Mouse (Mus musculus) intestine, embryonic 16.5 days (tissue): ENCODE data around the gene Alox12b. TPM values are rescaled to one million over a fixed set of nuclear protein-coding genes. Genes with fewer than 3 reads are reported as not detected.

Experiments used
- ATAC-seq: fragments of 200-750 bp; cut with Nextera tagmentation; 2 replicates; pipeline ENCODE4 v1.8.0; 2017; ENCODE audit warnings: moderate TSS enrichment, moderate library complexity
- H3K27ac ChIP-seq: fragments of 300-500 bp; sonication (generic); 2 replicates; pipeline ENCODE4 v1.5.1; 2014; ENCODE audit warnings: mild to moderate bottlenecking, low read length
- H3K27me3 ChIP-seq: fragments of 300-500 bp; sonication (generic); replicated peaks from 2 replicates; pipeline ENCODE4 v1.6.1; 2014; ENCODE audit warnings: low read length, control low read depth, mixed read lengths; ENCODE audit not compliant: control insufficient read depth, insufficient read depth
- H3K36me3 ChIP-seq: fragments of 300-500 bp; sonication (generic); 2 replicates; pipeline ENCODE4 v1.6.1; 2014; ENCODE audit warnings: low read length, control low read depth; ENCODE audit not compliant: control insufficient read depth, insufficient read depth
- H3K4me1 ChIP-seq: fragments of 300-500 bp; sonication (generic); 2 replicates; pipeline ENCODE4 v1.6.1; 2014; ENCODE audit warnings: low read length, control low read depth, mixed read lengths; ENCODE audit not compliant: control insufficient read depth, insufficient read depth
- H3K4me2 ChIP-seq: fragments of 300-500 bp; sonication (generic); 2 replicates; pipeline ENCODE4 v1.6.1; 2014; ENCODE audit warnings: low read depth, low read length, control low read depth
- H3K4me3 ChIP-seq: fragments of 300-500 bp; sonication (generic); 2 replicates; pipeline ENCODE4 v1.5.1; 2014; ENCODE audit warnings: mild to moderate bottlenecking, low read length
- H3K9ac ChIP-seq: fragments of 300-500 bp; sonication (generic); 2 replicates; pipeline ENCODE4 v1.6.1; 2014; ENCODE audit warnings: low read depth, low read length
- H3K9me3 ChIP-seq: fragments of 300-500 bp; sonication (generic); 2 replicates; pipeline ENCODE4 v1.6.1; 2016; ENCODE audit warnings: low read length, control low read depth; ENCODE audit not compliant: control insufficient read depth
- WGBS: fragments of 180-500 bp; shearing (Covaris S2); extraction: QIAGEN DNeasy Blood & Tissue Kit; methylation state at CpG from one replicate; pipeline ENCODE4 v1.1.7; 2014; 5-methylcytosine and 5-hydroxymethylcytosine counted together
- polyA plus RNA-seq: library from polyadenylated mRNA; unstranded; fragments of >200 nt; fragmentation: Nextera tagmentation; extraction: Ambion mirVana; gene quantifications from 2 replicates; pipeline ENCODE4 v1.2.1, GENCODE M21; 2015

The Alox12b gene
- polyA plus RNA-seq, 1 experiment from 2014 or later, result 0.38 TPM

DNA sequence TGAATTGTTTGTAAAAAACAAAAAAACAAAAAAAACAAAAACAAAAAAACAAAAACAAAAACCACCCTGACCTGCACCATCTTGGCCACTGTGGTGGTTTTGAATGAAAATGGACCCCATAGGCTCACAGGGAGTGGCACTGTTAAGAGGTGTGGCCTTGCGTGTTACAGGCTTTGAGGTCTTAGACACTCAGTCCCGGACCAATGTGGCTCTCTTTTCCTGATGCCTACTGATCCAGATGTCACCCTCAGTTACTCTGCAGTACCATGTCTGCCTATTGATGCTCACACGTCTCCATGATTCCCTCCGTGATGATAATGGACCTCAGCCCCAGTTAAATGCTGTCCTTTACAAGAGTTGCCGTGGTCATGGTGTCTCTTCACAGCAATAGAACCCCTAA, 60.6 kb downstream of the Alox12b start:
- ATAC-seq, result no peak
- Histone ChIP-seq H3K4me1 (no peaks in the 10 kb centered on the region), H3K27me3 (no peaks in the 10 kb centered on the region), H3K4me3 (no peak overlapping the region), H3K9me3 (no peaks in the 10 kb centered on the region), H3K27ac (no peak overlapping the region), H3K36me3 (no peaks in the 10 kb centered on the region), H3K4me2 (no peak overlapping the region), H3K9ac (no peak overlapping the region)
- 90% methylated on average over 5 of the region's 5 CpGs for WGBS

DNA sequence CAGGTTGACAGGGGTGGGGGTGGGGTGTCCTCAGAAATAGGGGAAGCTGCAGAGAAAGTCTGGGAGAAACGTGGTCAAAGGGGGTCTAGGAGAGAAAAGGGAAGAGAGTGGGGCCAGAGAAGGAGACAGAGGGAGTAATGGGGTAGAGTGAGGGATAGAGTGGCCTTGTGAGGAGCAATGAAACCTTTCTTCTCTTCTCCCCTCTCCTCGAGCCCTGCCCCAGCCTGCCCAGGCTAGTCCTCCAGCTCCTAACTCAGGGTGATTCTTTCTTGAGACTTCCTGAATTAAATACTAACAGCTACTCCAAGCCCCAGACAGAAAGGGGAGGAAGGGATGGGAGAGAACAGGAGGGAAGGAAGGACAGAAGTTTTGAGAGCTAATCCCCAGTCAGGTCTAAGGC, 61.9 kb downstream of the Alox12b start:
- Histone ChIP-seq H3K4me2 (no peak overlapping the region), H3K4me1 (no peaks in the 10 kb centered on the region), H3K27ac (no peak overlapping the region), H3K27me3 (no peaks in the 10 kb centered on the region), H3K9me3 (no peaks in the 10 kb centered on the region), H3K9ac (no peak overlapping the region), H3K36me3 (no peaks in the 10 kb centered on the region), H3K4me3 (no peak overlapping the region)
- ATAC-seq, result no peak
- 47% methylated on average over 2 of the region's 2 CpGs for WGBS

Other genes starting within 250 kb of the Alox12b start
- gene Odf4, start 229.9 kb upstream of the Alox12b start, polyA plus RNA-seq, result not detected in 2 replicates
- 8.3 and 9.0 TPM in 2 replicates for gene Arhgef15, start 199.5 kb upstream of the Alox12b start, polyA plus RNA-seq
- 3.5 and 3.8 TPM in 2 replicates for gene Slc25a35, start 188.9 kb upstream of the Alox12b start, polyA plus RNA-seq
- 48.2 and 56.7 TPM in 2 replicates for gene Rangrf, start 181.8 kb upstream of the Alox12b start, polyA plus RNA-seq
- 20.5 and 22.5 TPM in 2 replicates for gene Pfas, start 148.5 kb upstream of the Alox12b start, polyA plus RNA-seq
- gene Ctc1, start 141.1 kb upstream of the Alox12b start, polyA plus RNA-seq, result 36.8 and 38.5 TPM in 2 replicates
- 114 and 139 TPM in 2 replicates for gene Aurkb, start 111.3 kb upstream of the Alox12b start, polyA plus RNA-seq
- gene Borcs6, start 97.3 kb upstream of the Alox12b start, polyA plus RNA-seq, result 8.0 and 8.6 TPM in 2 replicates
- gene Tmem107, start 86.2 kb upstream of the Alox12b start, polyA plus RNA-seq, result 38.6 and 44.8 TPM in 2 replicates
- gene Vamp2, start 68.5 kb upstream of the Alox12b start, polyA plus RNA-seq, result 65.8 TPM in 2 replicates
- 13.6 and 13.7 TPM in 2 replicates for gene Per1, start 61.8 kb upstream of the Alox12b start, polyA plus RNA-seq
- 0.29 and 0.33 TPM in 2 replicates for gene Hes7, start 36.6 kb upstream of the Alox12b start, polyA plus RNA-seq
- 0.11 and 0.29 TPM in 2 replicates for gene 9130213A22Rik, start 34.4 kb upstream of the Alox12b start, polyA plus RNA-seq
- 0.31 and 0.45 TPM in 2 replicates for gene Aloxe3, start 31.1 kb upstream of the Alox12b start, polyA plus RNA-seq
- gene Alox8, start 40.9 kb downstream of the Alox12b start, polyA plus RNA-seq, result 0.13 and 0.15 TPM in 2 replicates
- gene Gucy2e, start 80.0 kb downstream of the Alox12b start, polyA plus RNA-seq, result 0.02 and 0.07 TPM in 2 replicates
- gene Cntrob, start 166.8 kb downstream of the Alox12b start, polyA plus RNA-seq, result 17.3 and 17.8 TPM in 2 replicates
- 141 and 149 TPM in 2 replicates for gene Trappc1, start 167.0 kb downstream of the Alox12b start, polyA plus RNA-seq
- 1.7 and 2.4 TPM in 2 replicates for gene Kcnab3, start 169.3 kb downstream of the Alox12b start, polyA plus RNA-seq
- 8.0 and 8.3 TPM in 2 replicates for gene Rnf227, start 183.5 kb downstream of the Alox12b start, polyA plus RNA-seq
- 33.4 and 35.5 TPM in 2 replicates for gene Chd3, start 212.4 kb downstream of the Alox12b start, polyA plus RNA-seq
- 168 and 170 TPM in 2 replicates for gene Naa38, start 238.5 kb downstream of the Alox12b start, polyA plus RNA-seq
- gene Cyb5d1, start 238.6 kb downstream of the Alox12b start, polyA plus RNA-seq, result 22.6 and 24.0 TPM in 2 replicates
- gene Tmem88, start 241.2 kb downstream of the Alox12b start, polyA plus RNA-seq, result 30.8 and 31.0 TPM in 2 replicates